Mouse (Mus musculus) kidney, adult 11 months (tissue): Measurements from ENCODE around the gene Dbx2.

Experiments
- DNase-seq: peaks from one replicate; pipeline ENCODE4 v3.0.0; 2022

Dbx2 gene

GRCm38 (mm10) chr15:95655860-95656259 is at the start of gene Dbx2:
TSS of gene Dbx2 (minus strand) at chr15:95655960.
- DNase-seq: no peak

- no peak for DNase-seq
Measured at GRCm38 (mm10) chr15:95702206-95702605, 46.4 kb upstream of the Dbx2 start.

- no peak for DNase-seq
Measured at GRCm38 (mm10) chr15:95701573-95701972, 45.8 kb upstream of the Dbx2 start.

GRCm38 (mm10) chr15:95699371-95699770 is 43.6 kb upstream of the Dbx2 start:
- no peak for DNase-seq

- DNase-seq: no peak
Measured at GRCm38 (mm10) chr15:95693759-95694158, 38.0 kb upstream of the Dbx2 start.

GRCm38 (mm10) chr15:95691594-95691993 is 35.8 kb upstream of the Dbx2 start:
- no peak for DNase-seq

GRCm38 (mm10) chr15:95691129-95691528 is 35.4 kb upstream of the Dbx2 start:
- no peak for DNase-seq

GRCm38 (mm10) chr15:95682620-95683019 is 26.9 kb upstream of the Dbx2 start:
- no peak for DNase-seq

- DNase-seq: no peak
Measured at GRCm38 (mm10) chr15:95675645-95676044, 19.9 kb upstream of the Dbx2 start.

- DNase-seq: no peak
Measured at GRCm38 (mm10) chr15:95675176-95675575, 19.4 kb upstream of the Dbx2 start.

GRCm38 (mm10) chr15:95667209-95667608 is 11.4 kb upstream of the Dbx2 start:
- no peak for DNase-seq

- DNase-seq: no peak
Measured at GRCm38 (mm10) chr15:95665002-95665401, 9.2 kb upstream of the Dbx2 start.

GRCm38 (mm10) chr15:95661718-95662117 is 6.0 kb upstream of the Dbx2 start:
- no peak for DNase-seq

GRCm38 (mm10) chr15:95660368-95660767 is 4.6 kb upstream of the Dbx2 start:
- DNase-seq: no peak

- no peak for DNase-seq
Measured at GRCm38 (mm10) chr15:95654211-95654897, 1.4 kb downstream of the Dbx2 start.

- DNase-seq: no peak
Measured at GRCm38 (mm10) chr15:95653812-95654210, 1.9 kb downstream of the Dbx2 start.

- DNase-seq: no peak
Measured at GRCm38 (mm10) chr15:95652898-95653707, 2.7 kb downstream of the Dbx2 start.

GRCm38 (mm10) chr15:95651824-95652223 is 3.9 kb downstream of the Dbx2 start:
- DNase-seq: no peak

- DNase-seq: no peak
Measured at GRCm38 (mm10) chr15:95643505-95644029, 12.2 kb downstream of the Dbx2 start.

- no peak for DNase-seq
Measured at GRCm38 (mm10) chr15:95640347-95640746, 15.4 kb downstream of the Dbx2 start.

GRCm38 (mm10) chr15:95639829-95640134 is 16.0 kb downstream of the Dbx2 start:
- no peak for DNase-seq

- DNase-seq: no peak
Measured at GRCm38 (mm10) chr15:95639115-95639828, 16.5 kb downstream of the Dbx2 start.

GRCm38 (mm10) chr15:95624396-95624795 is 31.4 kb downstream of the Dbx2 start:
- no peak for DNase-seq

- DNase-seq: no peak
Measured at GRCm38 (mm10) chr15:95622797-95623196, 33.0 kb downstream of the Dbx2 start.
